Mouse (Mus musculus) limb, embryonic 12.5 days (tissue): Measurements from ENCODE around the gene Nr1h4. TPM values are rescaled to one million over a fixed set of nuclear protein-coding genes. Genes with fewer than 3 reads are reported as not detected.

Experiments used
- polyA plus RNA-seq: library from polyadenylated mRNA; unstranded; fragments of >200 nt; fragmentation: Nextera tagmentation; extraction: Ambion mirVana; gene quantifications from 2 replicates; pipeline ENCODE4 v1.2.1, GENCODE M21; 2016

Nr1h4 gene
- polyA plus RNA-seq, 1 experiment from 2014 or later: not detected

Other genes starting within 250 kb of the Nr1h4 start
- gene Ano4, start 188.8 kb downstream of the Nr1h4 start, polyA plus RNA-seq: 0.61 and 0.84 TPM in 2 replicates
- 14.6 and 15.0 TPM in 2 replicates for gene Gas2l3, start 89.6 kb downstream of the Nr1h4 start, polyA plus RNA-seq
- gene Slc17a8, start 87.7 kb upstream of the Nr1h4 start, polyA plus RNA-seq: not detected in 2 replicates
- gene Scyl2, start 152.7 kb upstream of the Nr1h4 start, polyA plus RNA-seq: 9.2 and 9.7 TPM in 2 replicates
- gene Actr6, start 198.7 kb upstream of the Nr1h4 start, polyA plus RNA-seq: 37.8 and 40.7 TPM in 2 replicates
- 29.5 and 32.1 TPM in 2 replicates for gene Uhrf1bp1l, start 211.4 kb upstream of the Nr1h4 start, polyA plus RNA-seq